In the genomic region with DNA sequence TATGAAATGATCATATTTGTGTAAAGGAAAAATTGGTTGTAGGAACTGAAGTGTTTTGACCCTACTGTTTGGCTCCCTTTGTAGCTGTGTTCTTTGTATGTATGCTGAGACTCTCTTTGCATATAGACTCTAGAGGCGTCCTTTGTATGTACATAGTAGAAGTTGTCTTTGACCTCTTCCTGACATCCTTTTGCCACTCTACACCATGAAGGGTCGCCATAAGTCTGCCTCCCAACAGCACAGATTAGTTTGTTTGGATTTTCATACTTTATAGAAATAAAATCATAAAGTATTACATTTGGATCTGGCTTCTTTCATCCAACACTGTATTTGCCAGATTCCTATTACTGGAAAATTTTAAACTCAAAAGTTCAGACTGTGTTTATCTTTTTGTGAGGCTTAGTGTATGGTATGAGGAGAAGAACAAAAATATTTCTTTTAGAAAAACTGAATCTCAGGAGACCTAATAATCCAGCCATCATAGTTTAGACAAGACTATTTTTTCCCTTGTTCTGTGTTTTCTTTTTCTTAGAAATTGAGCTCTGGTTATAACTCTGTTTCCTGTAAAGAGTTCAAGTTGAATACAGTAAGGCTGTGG, we compare ENCODE assay signal across 23 mouse cellular contexts.
"Had no signal": no experiment of that assay in that cellular context is flagged by ENCODE, and none has a peak within 500 bp of the region (broad histone marks: within the 10 kb centered on the region; RNA-seq: fewer than 3 reads in every experiment).

No protein-coding gene starts in this region.

- H3K4me1 ChIP-seq: limb, embryonic 10.5 days; limb, embryonic 13.5 days; liver, embryonic 12.5 days; liver, embryonic 15.5 days; lung, embryonic 15.5 days; midbrain, embryonic 12.5 days; midbrain, embryonic 15.5 days; neural tube, embryonic 12.5 days; neural tube, embryonic 15.5 days had no signal

- H3K4me2 ChIP-seq: limb, embryonic 13.5 days; liver, embryonic 12.5 days; liver, embryonic 15.5 days; lung, embryonic 15.5 days; midbrain, embryonic 12.5 days; midbrain, embryonic 15.5 days; neural tube, embryonic 12.5 days; neural tube, embryonic 15.5 days had no signal

- H3K4me3 ChIP-seq: layer of hippocampus, adult 2 months; limb, embryonic 10.5 days; limb, embryonic 13.5 days; liver, embryonic 12.5 days; liver, embryonic 15.5 days; lung, embryonic 15.5 days; midbrain, embryonic 12.5 days; midbrain, embryonic 15.5 days; neural tube, embryonic 12.5 days; neural tube, embryonic 15.5 days had no signal

- H3K27me3 ChIP-seq: liver, embryonic 15.5 days; neural tube, embryonic 12.5 days had no signal

- H3K9ac ChIP-seq: limb, embryonic 13.5 days; liver, embryonic 12.5 days; liver, embryonic 15.5 days; lung, embryonic 15.5 days; midbrain, embryonic 12.5 days; midbrain, embryonic 15.5 days; neural tube, embryonic 12.5 days; neural tube, embryonic 15.5 days had no signal

- ATAC-seq: inflammation-experienced regulatory T-cells, adult 6 months; liver, embryonic 12.5 days; midbrain, embryonic 15.5 days had no signal

- H3K9me3 ChIP-seq: limb, embryonic 10.5 days; limb, embryonic 13.5 days; liver, embryonic 12.5 days; liver, embryonic 15.5 days; lung, embryonic 15.5 days; midbrain, embryonic 12.5 days; midbrain, embryonic 15.5 days; neural tube, embryonic 12.5 days; neural tube, embryonic 15.5 days had no signal

- H3K36me3 ChIP-seq: limb, embryonic 10.5 days; limb, embryonic 13.5 days; liver, embryonic 12.5 days; liver, embryonic 15.5 days; lung, embryonic 15.5 days; midbrain, embryonic 12.5 days; midbrain, embryonic 15.5 days; neural tube, embryonic 12.5 days; neural tube, embryonic 15.5 days had no signal

- DNase-seq: kidney, adult 8-10 months; kidney, postnatal 10 days; layer of hippocampus, adult 9-11 months; liver; lung, adult 18-20 months; lung, postnatal 14 days; right cerebral cortex, adult 18-20 months; right cerebral cortex, postnatal 14 days; spleen, adult 18-20 months; thymus, adult 18-20 months; thymus, postnatal 4 days had no signal

- H3K27ac ChIP-seq: layer of hippocampus, adult 2 months; limb, embryonic 10.5 days; limb, embryonic 13.5 days; liver, embryonic 12.5 days; liver, embryonic 15.5 days; lung, embryonic 15.5 days; macrophage; midbrain, embryonic 12.5 days; midbrain, embryonic 15.5 days; neural tube, embryonic 12.5 days; neural tube, embryonic 15.5 days had no signal
